Mouse (Mus musculus): Measurements from ENCODE around the gene Gm49392.
"Not testable (repeated sequence)": the region's sequence is repeated elsewhere in the genome, so short reads cannot be mapped to it uniquely, and the experiment has no call there.

DNA sequence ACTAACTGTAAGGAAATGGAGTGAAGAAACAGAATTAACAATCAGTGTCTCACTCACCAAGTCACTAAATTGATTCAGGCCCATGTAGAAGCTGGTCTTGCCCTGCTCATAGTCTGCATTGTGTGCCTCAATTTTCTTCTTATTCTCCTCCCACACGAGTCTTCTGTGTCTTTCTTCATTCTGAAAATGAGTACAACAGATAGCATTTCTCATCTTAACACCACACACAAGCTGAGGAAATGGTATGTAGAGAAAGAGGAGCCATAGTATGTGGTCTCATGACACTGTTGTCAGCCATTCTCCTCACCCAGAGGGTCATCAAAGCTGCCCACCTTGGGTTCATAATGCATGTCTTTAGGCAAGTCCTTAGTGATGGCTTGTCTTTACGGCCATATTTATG is 38.8 kb upstream of the Gm49392 start, which contains the start of gene Gm49393:
- not testable (repeated sequence) for TF ChIP-seq POLR2A, CTCF (IDR thresholded peaks at IDR 0.05; ENCODE audit: extremely low read depth, insufficient read depth, low read length)
